Mouse (Mus musculus) liver, embryonic 12.5 days (tissue): Measurements from ENCODE around the gene Gm28043. TPM values are rescaled to one million over a fixed set of nuclear protein-coding genes. Genes with fewer than 3 reads are reported as not detected.

Experiments
- ATAC-seq: fragments of 200-750 bp; cut with Nextera tagmentation; 2 replicates; pipeline ENCODE4 v1.8.0; 2017; ENCODE audit warnings: moderate number of reproducible peaks, mild to moderate bottlenecking, moderate library complexity
- H3K27ac ChIP-seq: fragments of 300-500 bp; sonication (generic); 2 replicates; pipeline ENCODE4 v1.5.1; 2016; ENCODE audit warnings: mild to moderate bottlenecking
- H3K27me3 ChIP-seq: fragments of 300-500 bp; sonication (generic); replicated peaks from 2 replicates; pipeline ENCODE4 v1.6.1; 2016; ENCODE audit warnings: mild to moderate bottlenecking, moderate library complexity
- H3K36me3 ChIP-seq: fragments of 300-500 bp; sonication (generic); 2 replicates; pipeline ENCODE4 v1.6.1; 2016; ENCODE audit warnings: mild to moderate bottlenecking, moderate library complexity
- H3K4me1 ChIP-seq: fragments of 300-500 bp; sonication (generic); 2 replicates; pipeline ENCODE4 v1.6.1; 2016
- H3K4me2 ChIP-seq: fragments of 300-500 bp; sonication (generic); 2 replicates; pipeline ENCODE4 v1.6.1; 2016; ENCODE audit warnings: mild to moderate bottlenecking, moderate library complexity
- H3K4me3 ChIP-seq: fragments of 300-500 bp; sonication (generic); 2 replicates; pipeline ENCODE4 v1.5.1; 2016; ENCODE audit warnings: mild to moderate bottlenecking, moderate library complexity
- H3K9ac ChIP-seq: fragments of 300-500 bp; sonication (generic); 2 replicates; pipeline ENCODE4 v1.6.1; 2016; ENCODE audit warnings: mild to moderate bottlenecking, moderate library complexity
- H3K9me3 ChIP-seq: fragments of 300-500 bp; sonication (generic); replicated peaks from 2 replicates; pipeline ENCODE4 v1.6.1; 2016; ENCODE audit warnings: mild to moderate bottlenecking, moderate library complexity
- WGBS: fragments of 180-500 bp; shearing (Covaris S2); methylation state at CpG from one replicate; pipeline ENCODE4 v1.1.7; 2016; ENCODE audit not compliant: insufficient replicate concordance; 5-methylcytosine and 5-hydroxymethylcytosine counted together
- polyA plus RNA-seq: library from polyadenylated mRNA; unstranded; fragments of >200 nt; fragmentation: Nextera tagmentation; extraction: Ambion mirVana; gene quantifications from 2 replicates; pipeline ENCODE4 v1.2.1, GENCODE M21; 2016

The Gm28043 gene
- polyA plus RNA-seq, 1 experiment from 2014 or later, result 1.6 TPM

- ATAC-seq, result no peak
- WGBS, result 74% methylated on average over 8 of the region's 8 CpGs
- H3K27ac ChIP-seq, result no peak overlapping the region
- H3K4me1 ChIP-seq, result peaks cover 25% of the 10 kb centered on the region
- H3K9me3 ChIP-seq, result no peaks in the 10 kb centered on the region
- H3K4me2 ChIP-seq, result no peak overlapping the region
- peaks cover 4% of the 10 kb centered on the region; the same call in 1 of the 2 replicates for H3K27me3 ChIP-seq
- H3K36me3 ChIP-seq, result peaks cover 7% of the 10 kb centered on the region; the same call in 1 of the 2 replicates
- no peak overlapping the region for H3K9ac ChIP-seq
- H3K4me3 ChIP-seq, result no peak overlapping the region
Observed at GRCm38 (mm10) chr17:29718660-29719059, 104.0 kb downstream of the Gm28043 start.

DNA sequence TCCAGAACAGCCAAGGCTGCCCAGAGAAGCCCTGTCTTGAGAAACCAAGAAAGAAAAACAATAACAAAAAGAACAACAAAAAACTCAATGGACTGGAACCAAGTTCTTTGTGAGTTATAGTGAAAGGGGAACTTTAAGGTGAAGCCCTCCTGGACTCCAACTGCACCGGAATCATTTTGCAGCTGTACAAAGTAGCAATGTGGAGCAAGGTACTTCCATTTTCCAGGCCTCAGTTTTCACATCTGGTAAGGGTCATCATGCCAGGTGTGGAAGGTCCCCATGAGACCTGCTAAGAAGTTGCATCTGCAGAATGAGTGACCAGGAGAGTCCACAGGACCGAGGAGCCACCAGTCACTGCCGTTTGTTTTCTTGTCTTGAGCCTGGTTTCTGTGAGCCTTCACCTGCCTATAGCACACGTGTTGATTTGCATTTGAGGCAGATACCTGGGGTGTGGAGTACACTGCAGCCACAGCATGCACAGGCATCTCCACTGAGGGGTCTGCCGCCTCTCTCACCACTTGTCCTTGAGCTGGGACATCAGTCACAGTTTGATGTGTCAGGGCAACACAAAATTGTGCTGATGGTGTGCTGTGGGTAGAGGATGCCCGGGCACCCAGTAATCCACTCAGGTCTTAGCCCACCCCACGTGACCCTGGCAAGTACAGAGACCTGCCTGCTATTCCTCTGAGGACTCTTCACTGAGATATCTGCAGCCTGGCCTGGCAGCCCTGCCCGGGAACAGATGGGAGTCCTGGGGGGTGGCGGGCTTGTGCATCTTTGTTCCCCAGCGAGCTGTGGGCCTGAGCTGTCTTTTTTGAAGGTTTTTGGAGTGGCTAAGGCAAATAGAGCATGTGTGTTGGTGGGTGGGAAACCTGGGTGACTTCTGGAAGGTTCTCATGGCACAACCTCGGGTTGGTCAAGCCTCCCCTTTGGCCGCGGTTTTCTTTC lies 105.2 kb downstream of the Gm28043 start:
- Histone ChIP-seq H3K4me1 (peaks cover 21% of the 10 kb centered on the region), H3K4me2 (no peak overlapping the region), H3K9me3 (no peaks in the 10 kb centered on the region), H3K4me3 (no peak overlapping the region), H3K27me3 (peaks cover 8% of the 10 kb centered on the region; the same call in 1 of the 2 replicates), H3K27ac (no peak overlapping the region), H3K9ac (no peak overlapping the region), H3K36me3 (no peaks in the 10 kb centered on the region)
- ATAC-seq, result no peak
- WGBS, result 67% methylated on average over 13 of the region's 13 CpGs

- Histone ChIP-seq H3K4me2 (no peak overlapping the region), H3K4me1 (peaks cover 11% of the 10 kb centered on the region), H3K4me3 (no peak overlapping the region), H3K36me3 (no peaks in the 10 kb centered on the region), H3K27me3 (peaks cover 16% of the 10 kb centered on the region; the same call in 1 of the 2 replicates), H3K27ac (no peak overlapping the region), H3K9me3 (no peaks in the 10 kb centered on the region), H3K9ac (no peak overlapping the region)
- 69% methylated on average over 11 of the region's 11 CpGs for WGBS
- ATAC-seq, result no peak
Observed at GRCm38 (mm10) chr17:29720755-29721365, 106.2 kb downstream of the Gm28043 start.

GRCm38 (mm10) chr17:29724610-29725009 lies 109.9 kb downstream of the Gm28043 start:
- Histone ChIP-seq H3K9ac (no peak overlapping the region), H3K4me3 (no peak overlapping the region), H3K4me2 (no peak overlapping the region), H3K27ac (no peak overlapping the region), H3K36me3 (no peaks in the 10 kb centered on the region), H3K9me3 (no peaks in the 10 kb centered on the region), H3K4me1 (0 out of 2 replicates have a peak, but pooled peaks cover 3% of the 10 kb centered on the region), H3K27me3 (peaks cover 12% of the 10 kb centered on the region; the same call in 1 of the 2 replicates)
- ATAC-seq, result no peak
- WGBS, result 61% methylated on average over 6 of the region's 6 CpGs

GRCm38 (mm10) chr17:29725027-29725620 lies 110.4 kb downstream of the Gm28043 start:
- Histone ChIP-seq H3K4me1 (0 out of 2 replicates have a peak, but pooled peaks cover 3% of the 10 kb centered on the region), H3K4me3 (no peak overlapping the region), H3K27me3 (peaks cover 12% of the 10 kb centered on the region; the same call in 1 of the 2 replicates), H3K27ac (no peak overlapping the region), H3K36me3 (no peaks in the 10 kb centered on the region), H3K9me3 (no peaks in the 10 kb centered on the region), H3K9ac (no peak overlapping the region), H3K4me2 (no peak overlapping the region)
- ATAC-seq, result no peak
- WGBS, result 49% methylated on average over 6 of the region's 6 CpGs

GRCm38 (mm10) chr17:29728082-29728481 lies 113.4 kb downstream of the Gm28043 start:
- Histone ChIP-seq H3K36me3 (no peaks in the 10 kb centered on the region), H3K9ac (no peak overlapping the region), H3K4me1 (peaks cover 25% of the 10 kb centered on the region), H3K4me3 (no peak overlapping the region), H3K27ac (no peak overlapping the region), H3K27me3 (peaks cover 12% of the 10 kb centered on the region; the same call in 1 of the 2 replicates), H3K4me2 (no peak overlapping the region), H3K9me3 (no peaks in the 10 kb centered on the region)
- ATAC-seq, result no peak
- 31% methylated on average over 8 of the region's 8 CpGs for WGBS

DNA sequence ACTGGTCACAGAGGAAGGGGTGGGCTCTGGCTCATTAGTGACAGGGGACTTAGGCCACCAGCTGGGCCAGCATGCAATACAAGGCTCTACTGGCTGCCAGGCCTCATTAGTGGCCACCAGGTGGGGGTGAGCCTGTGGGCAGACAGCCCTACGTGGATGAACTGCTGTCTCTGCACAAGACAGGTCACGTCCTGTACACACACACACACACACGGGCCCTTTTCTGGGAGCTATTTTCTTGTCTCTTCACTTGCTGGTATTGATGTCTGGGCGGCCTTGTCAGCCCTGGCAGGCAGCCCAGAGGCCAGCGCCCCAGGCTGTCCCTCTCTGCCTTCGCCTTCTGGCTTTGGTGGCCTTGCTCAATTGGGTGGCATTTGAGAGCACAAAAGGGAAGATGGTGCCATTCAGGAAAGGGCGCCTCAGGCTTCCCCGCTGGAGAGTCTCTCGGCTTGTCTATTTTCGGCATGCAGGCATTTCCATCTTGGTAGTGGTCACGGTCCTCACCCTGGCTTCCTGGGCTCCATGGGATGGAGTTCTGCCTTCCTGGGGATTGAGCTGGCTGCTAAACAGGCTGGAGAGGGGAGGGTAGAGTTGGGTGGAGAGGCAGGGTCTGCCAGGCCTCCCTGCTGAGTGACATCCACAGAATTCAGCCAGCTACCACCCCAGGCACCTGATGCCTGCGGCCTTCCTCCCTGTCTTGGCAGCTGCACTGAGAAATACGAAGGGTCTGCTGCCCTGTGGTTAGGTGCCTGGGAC lies 116.0 kb downstream of the Gm28043 start:
- no peaks in the 10 kb centered on the region for H3K9me3 ChIP-seq
- no peak overlapping the region for H3K4me3 ChIP-seq
- H3K27ac ChIP-seq, result no peak overlapping the region
- WGBS, result 71% methylated on average over 13 of the region's 13 CpGs
- H3K36me3 ChIP-seq, result no peaks in the 10 kb centered on the region
- no peak overlapping the region for H3K9ac ChIP-seq
- H3K27me3 ChIP-seq, result peaks cover 1% of the 10 kb centered on the region; the same call in 1 of the 2 replicates
- no peak overlapping the region for H3K4me2 ChIP-seq
- peaks cover 29% of the 10 kb centered on the region for H3K4me1 ChIP-seq
- ATAC-seq, result no peak

DNA sequence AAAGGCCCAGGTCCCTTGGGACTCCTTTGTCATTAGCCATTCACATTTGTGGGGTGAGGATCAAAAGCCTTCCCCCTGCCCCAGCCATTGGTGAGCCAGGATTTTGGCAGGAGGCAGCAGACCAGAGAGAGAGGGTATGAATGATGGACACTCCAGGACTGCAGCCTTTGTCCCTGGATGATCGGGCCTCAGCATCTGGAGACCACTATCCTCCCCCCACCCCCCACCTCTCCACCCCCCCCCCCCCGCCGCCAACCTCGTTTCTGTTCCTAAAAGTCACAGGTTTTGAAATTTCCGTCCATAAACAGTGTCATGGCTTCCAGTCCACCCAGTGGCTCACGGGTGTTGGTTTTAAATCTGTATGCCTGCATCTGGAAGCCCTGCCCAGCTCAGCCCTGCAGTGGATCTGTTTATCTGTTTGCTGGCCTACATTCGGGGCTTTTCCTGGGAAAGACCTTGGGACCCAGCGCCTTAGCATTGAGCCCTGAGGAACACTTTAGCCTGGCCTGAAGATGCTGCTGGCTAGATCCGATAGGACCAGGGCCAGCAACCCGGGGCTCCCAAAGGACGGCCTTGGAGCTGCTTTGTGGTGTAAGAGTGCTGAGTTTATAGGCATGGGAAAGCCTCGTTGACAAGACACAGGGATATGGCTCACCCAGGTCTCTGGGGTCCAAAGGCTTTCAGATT lies 116.7 kb downstream of the Gm28043 start:
- ATAC-seq, result no peak
- Histone ChIP-seq H3K4me3 (no peak overlapping the region), H3K9me3 (no peaks in the 10 kb centered on the region), H3K9ac (no peak overlapping the region), H3K27ac (no peak overlapping the region), H3K4me1 (peaks cover 29% of the 10 kb centered on the region), H3K27me3 (no peaks in the 10 kb centered on the region; the same call in 1 of the 2 replicates), H3K36me3 (no peaks in the 10 kb centered on the region), H3K4me2 (no peak overlapping the region)
- 62% methylated on average over 12 of the region's 12 CpGs for WGBS

DNA sequence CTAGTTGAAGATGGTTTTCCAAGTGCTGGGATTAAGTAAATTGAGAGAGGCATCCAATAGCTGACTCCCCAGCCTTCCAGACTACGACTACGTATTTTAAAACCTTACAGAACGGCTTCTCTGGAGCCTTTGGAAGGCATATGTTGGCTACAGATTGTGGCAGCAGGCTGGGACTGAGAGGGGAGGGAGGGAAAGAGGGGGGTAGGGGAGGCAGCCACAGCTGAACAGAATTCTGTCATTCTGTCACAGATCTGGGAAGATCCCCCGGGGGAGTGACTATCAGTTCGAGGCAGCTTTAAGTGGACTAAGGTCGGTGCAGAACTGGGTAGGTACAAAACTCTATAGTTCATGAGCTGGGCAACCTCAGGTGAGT lies 117.3 kb downstream of the Gm28043 start:
- Histone ChIP-seq H3K4me2 (no peak overlapping the region), H3K27me3 (no peaks in the 10 kb centered on the region; the same call in 1 of the 2 replicates), H3K36me3 (no peaks in the 10 kb centered on the region), H3K4me1 (peaks cover 29% of the 10 kb centered on the region), H3K4me3 (no peak overlapping the region), H3K9me3 (no peaks in the 10 kb centered on the region), H3K9ac (no peak overlapping the region), H3K27ac (no peak overlapping the region)
- no peak for ATAC-seq
- WGBS, result 24% methylated on average over 6 of the region's 6 CpGs

GRCm38 (mm10) chr17:29732522-29732921 lies 117.8 kb downstream of the Gm28043 start:
- ATAC-seq, result no peak
- H3K27ac ChIP-seq, result no peak overlapping the region
- peaks cover 29% of the 10 kb centered on the region for H3K4me1 ChIP-seq
- no peak overlapping the region for H3K4me3 ChIP-seq
- no peak overlapping the region for H3K4me2 ChIP-seq
- H3K9me3 ChIP-seq, result no peaks in the 10 kb centered on the region
- H3K27me3 ChIP-seq, result peaks cover 1% of the 10 kb centered on the region; the same call in 1 of the 2 replicates
- H3K36me3 ChIP-seq, result no peaks in the 10 kb centered on the region
- H3K9ac ChIP-seq, result no peak overlapping the region
- 68% methylated on average over 2 of the region's 2 CpGs for WGBS

DNA sequence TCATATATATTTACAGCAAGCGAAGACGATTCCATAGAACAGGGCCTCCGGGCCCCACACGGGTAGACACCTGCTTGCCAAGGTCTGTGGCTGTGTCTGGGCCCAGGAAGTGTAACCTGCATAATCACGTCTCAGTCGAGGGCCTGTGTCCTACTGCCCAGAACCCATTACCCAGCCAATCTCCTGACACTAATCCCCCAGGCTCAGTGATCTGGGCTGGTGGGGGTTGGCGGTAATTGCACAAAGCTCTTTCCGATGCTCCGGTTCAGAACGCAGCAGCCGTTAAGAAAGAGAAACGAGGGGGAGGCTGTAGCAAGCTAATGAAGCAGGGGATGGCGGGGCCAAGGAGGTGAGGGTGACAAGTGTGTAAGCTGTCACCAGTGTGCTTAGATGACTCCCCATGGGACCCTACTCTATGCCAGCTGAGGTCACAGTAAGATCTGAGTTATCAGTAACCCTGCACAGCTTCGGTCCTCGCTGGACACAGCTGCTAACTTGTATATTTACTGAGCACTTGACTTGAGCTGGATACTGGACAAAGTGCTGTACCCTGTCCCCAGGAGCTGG lies 121.9 kb downstream of the Gm28043 start:
- no peak overlapping the region for H3K4me2 ChIP-seq
- H3K27me3 ChIP-seq, result peaks cover 39% of the 10 kb centered on the region
- no peak overlapping the region for H3K4me3 ChIP-seq
- ATAC-seq, result no peak
- no peaks in the 10 kb centered on the region for H3K9me3 ChIP-seq
- WGBS, result 68% methylated on average over 15 of the region's 15 CpGs
- no peak overlapping the region for H3K9ac ChIP-seq
- no peaks in the 10 kb centered on the region for H3K36me3 ChIP-seq
- H3K4me1 ChIP-seq, result peaks cover 23% of the 10 kb centered on the region
- no peak overlapping the region for H3K27ac ChIP-seq
